ENCODE assay signal across 20 mouse cellular contexts in the genomic region with DNA sequence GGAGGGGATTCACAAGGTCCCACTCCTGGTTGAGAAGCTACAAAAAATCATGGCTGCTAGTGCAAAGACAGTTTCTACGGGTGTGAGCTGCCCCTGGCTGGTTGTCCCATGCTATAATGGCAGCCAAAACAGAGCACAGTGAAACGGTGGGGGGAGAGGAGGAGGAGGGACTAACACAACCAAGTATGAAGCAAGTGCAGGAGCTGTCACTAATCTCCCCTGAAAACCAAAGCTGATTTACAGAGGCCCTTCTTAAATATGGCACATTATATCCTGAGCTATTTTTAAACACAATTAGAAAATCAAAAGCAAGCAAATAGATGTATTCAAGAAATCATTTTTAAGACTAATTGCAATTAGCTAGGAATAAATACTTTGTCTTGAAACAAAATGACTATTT. TPM values are rescaled to one million over a fixed set of nuclear protein-coding genes. Genes with fewer than 3 reads are reported as not detected.
DNase-seq lines count a peak whose midpoint lies in the region; ATAC-seq lines count a peak whose summit lies in the region.
"Had no signal": no experiment of that assay in that cellular context is flagged by ENCODE, and none has a peak within 500 bp of the region (broad histone marks: within the 10 kb centered on the region; RNA-seq: fewer than 3 reads in every experiment).

No protein-coding gene starts in this region.

- H3K9me3 ChIP-seq in forebrain, embryonic 13.5 days (replicated peaks) = no peaks in the 10 kb centered on the region
- peaks cover 5% of the 10 kb centered on the region; the same call in 1 of the 2 replicates for H3K9me3 ChIP-seq in forebrain, embryonic 10.5 days
- no peaks in the 10 kb centered on the region for H3K9me3 ChIP-seq in heart, embryonic 15.5 days (replicated peaks)
- H3K9me3 ChIP-seq in forebrain, embryonic 15.5 days = no peaks in the 10 kb centered on the region
- H3K9me3 ChIP-seq: hindbrain, embryonic 13.5 days; lung, embryonic 15.5 days had no signal

- no peak overlapping the region for H3K4me3 ChIP-seq in forebrain, embryonic 13.5 days
- H3K4me3 ChIP-seq in forebrain, embryonic 10.5 days = no peak overlapping the region
- no peak overlapping the region for H3K4me3 ChIP-seq in heart, embryonic 15.5 days
- H3K4me3 ChIP-seq in forebrain, embryonic 15.5 days = no peak overlapping the region
- H3K4me3 ChIP-seq: hindbrain, embryonic 13.5 days; limb, embryonic 13.5 days; lung, embryonic 15.5 days had no signal

- no peak for DNase-seq in forebrain, embryonic 10.5 days (ENCODE audit: extremely low spot score, low spot score)
- DNase-seq in heart, postnatal 10 days = no peak
- DNase-seq in adipocyte (ENCODE audit: low spot score) (peak; percentile 28), MN1 (ENCODE audit: low spot score) (no peak)
- no peak for DNase-seq in cerebellum, adult 18-20 months
- DNase-seq: cerebellum, adult 9-10 months; heart, adult 11 months; kidney, postnatal 36 days; lung, postnatal 4 days; thymus, postnatal 14 days had no signal

- H3K4me2 ChIP-seq in forebrain, embryonic 13.5 days = no peak overlapping the region
- H3K4me2 ChIP-seq in heart, embryonic 15.5 days = no peak overlapping the region
- no peak overlapping the region for H3K4me2 ChIP-seq in forebrain, embryonic 15.5 days (replicated peaks)
- H3K4me2 ChIP-seq: hindbrain, embryonic 13.5 days; limb, embryonic 13.5 days; lung, embryonic 15.5 days; midbrain, embryonic 11.5 days had no signal

- WGBS in forebrain, embryonic 13.5 days = 47% methylated on average over 2 of the region's 2 CpGs
- WGBS in forebrain, embryonic 10.5 days = 45% methylated on average over 2 of the region's 2 CpGs
- 26% methylated on average over 2 of the region's 2 CpGs for WGBS in heart, embryonic 15.5 days
- WGBS in forebrain, embryonic 15.5 days = 16% methylated on average over 2 of the region's 2 CpGs

- peaks cover 9% of the 10 kb centered on the region; the same call in 1 of the 2 replicates for H3K36me3 ChIP-seq in forebrain, embryonic 13.5 days (ENCODE audit: poor library complexity, severe bottlenecking)
- H3K36me3 ChIP-seq in forebrain, embryonic 10.5 days (replicated peaks) = peaks cover 54% of the 10 kb centered on the region
- H3K36me3 ChIP-seq in heart, embryonic 15.5 days = peaks cover 2% of the 10 kb centered on the region; the same call in 1 of the 2 replicates
- H3K36me3 ChIP-seq in forebrain, embryonic 15.5 days = no peaks in the 10 kb centered on the region; the same call in 1 of the 2 replicates
- H3K36me3 ChIP-seq: lung, embryonic 15.5 days had no signal

- H3K4me1 ChIP-seq in forebrain, embryonic 13.5 days = peaks cover 13% of the 10 kb centered on the region; the same call in 1 of the 2 replicates
- peaks cover 14% of the 10 kb centered on the region for H3K4me1 ChIP-seq in forebrain, embryonic 10.5 days
- peaks cover 35% of the 10 kb centered on the region for H3K4me1 ChIP-seq in heart, embryonic 15.5 days (replicated peaks)
- peaks cover 34% of the 10 kb centered on the region for H3K4me1 ChIP-seq in forebrain, embryonic 15.5 days
- H3K4me1 ChIP-seq: lung, embryonic 15.5 days had no signal

- H3K9ac ChIP-seq in forebrain, embryonic 13.5 days = no peak overlapping the region
- no peak overlapping the region for H3K9ac ChIP-seq in heart, embryonic 15.5 days
- H3K9ac ChIP-seq in forebrain, embryonic 15.5 days (replicated peaks) = no peak overlapping the region
- H3K9ac ChIP-seq: hindbrain, embryonic 13.5 days; limb, embryonic 13.5 days; liver, embryonic 14.5 days; lung, embryonic 15.5 days had no signal

- no peak overlapping the region; the same call in 1 of the 2 replicates for H3K27ac ChIP-seq in forebrain, embryonic 13.5 days
- H3K27ac ChIP-seq in forebrain, embryonic 10.5 days = no peak overlapping the region
- peak overlapping the region; percentile 51 for H3K27ac ChIP-seq in heart, embryonic 15.5 days
- H3K27ac ChIP-seq in forebrain, embryonic 15.5 days (replicated peaks) = peak overlapping the region; percentile 27; the same call in 1 of the 2 replicates
- H3K27ac ChIP-seq: limb, embryonic 13.5 days; liver, embryonic 14.5 days; lung, embryonic 15.5 days had no signal

- 0 out of 2 replicates have a peak, but pooled peaks have one; percentile 6 for ATAC-seq in forebrain, embryonic 13.5 days
- no peak for ATAC-seq in heart, embryonic 15.5 days (replicated peaks; ENCODE audit: insufficient number of reproducible peaks, insufficient read depth, low FRiP score, low read depth)
- ATAC-seq in forebrain, embryonic 15.5 days (replicated peaks) = peak; percentile 41; the same call in 1 of the 2 replicates

- H3K27me3 ChIP-seq in forebrain, embryonic 13.5 days = no peaks in the 10 kb centered on the region
- H3K27me3 ChIP-seq in forebrain, embryonic 10.5 days (ENCODE audit: poor library complexity, severe bottlenecking) = no peaks in the 10 kb centered on the region
- H3K27me3 ChIP-seq in heart, embryonic 15.5 days = no peaks in the 10 kb centered on the region
- H3K27me3 ChIP-seq in forebrain, embryonic 15.5 days = no peaks in the 10 kb centered on the region
- H3K27me3 ChIP-seq: CH12.LX; hindbrain, embryonic 13.5 days; limb, embryonic 13.5 days; lung, embryonic 15.5 days had no signal

- intact Hi-C loops in heart, postnatal 10 days (cut with DNase I) = no loop called here

RNA-seq across cellular contexts. Expression of gene Enah, which starts 32.6 kb away (rescaled TPM):
- 35.0 and 37.3 TPM in 2 replicates for polyA plus RNA-seq in forebrain, embryonic 13.5 days (2015; fragmentation: Nextera tagmentation; extraction: Ambion mirVana)
- polyA plus RNA-seq in forebrain, embryonic 10.5 days (2016; fragmentation: Nextera tagmentation; extraction: Ambion mirVana) = 24.6 and 27.7 TPM in 2 replicates
- 16.8 and 18.6 TPM in 2 replicates for polyA plus RNA-seq in heart, embryonic 15.5 days (2015; fragmentation: Nextera tagmentation; extraction: Ambion mirVana)
- 100 to 1,000 TPM; 140 to 156 TPM for total RNA-seq in heart, postnatal 10 days (2021)
- 34.4 and 36.0 TPM in 2 replicates for polyA plus RNA-seq in forebrain, embryonic 15.5 days (2015; fragmentation: Nextera tagmentation; extraction: Ambion mirVana)
- total RNA-seq: monocyte, adult 5-6 weeks had no signal

Comparison
In these comparisons a context has a peak if more than half of its experiments do, and no peak if none do; other contexts are left out.
1. H3K27ac ChIP-seq: peak in heart, embryonic 15.5 days (single experiment) and forebrain, embryonic 15.5 days (single experiment); none in forebrain, embryonic 13.5 days (single experiment) and forebrain, embryonic 10.5 days (single experiment).